Mouse (Mus musculus) thymus, postnatal 25 days (tissue): ENCODE results near the gene Lrrc73.

Source experiments
- DNase-seq: peaks from one replicate; pipeline ENCODE4 v3.0.0; 2022

The Lrrc73 gene

DNA sequence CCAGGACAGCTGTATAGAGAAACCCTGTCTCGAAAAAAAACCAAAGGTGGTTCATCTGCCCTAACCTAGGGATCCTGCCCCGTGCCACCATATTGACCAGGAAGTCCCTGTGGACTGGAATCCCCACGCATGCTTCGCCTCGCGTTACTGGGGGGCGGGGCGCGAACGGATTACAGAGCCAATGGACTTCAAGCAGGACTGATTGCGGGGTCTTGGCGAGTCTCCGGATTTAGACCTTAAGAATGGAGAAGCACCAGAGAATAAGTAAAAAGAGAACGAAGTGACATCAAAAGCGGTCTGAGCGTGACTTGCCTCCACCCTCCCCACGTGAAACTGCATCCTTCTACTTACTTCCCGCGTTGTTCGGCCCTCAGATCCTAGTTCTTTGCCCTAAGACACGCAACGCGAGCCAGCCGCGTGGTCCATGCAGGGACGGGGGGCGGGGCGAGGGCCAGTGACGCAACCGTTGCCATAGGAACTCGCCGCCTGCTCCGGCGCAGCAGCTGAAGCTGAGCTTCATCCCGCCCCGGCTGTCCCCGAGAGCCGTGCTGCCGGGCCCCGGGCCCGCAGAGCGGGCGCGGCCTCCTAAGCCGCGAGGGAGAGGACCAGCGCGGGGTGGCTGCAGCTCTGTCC, at the start of gene Lrrc73:
Gene Lrrc73, plus strand, starts transcription at position 80 of the 633 bp plus-strand sequence.
- DNase-seq, result peak; percentile 87

DNA sequence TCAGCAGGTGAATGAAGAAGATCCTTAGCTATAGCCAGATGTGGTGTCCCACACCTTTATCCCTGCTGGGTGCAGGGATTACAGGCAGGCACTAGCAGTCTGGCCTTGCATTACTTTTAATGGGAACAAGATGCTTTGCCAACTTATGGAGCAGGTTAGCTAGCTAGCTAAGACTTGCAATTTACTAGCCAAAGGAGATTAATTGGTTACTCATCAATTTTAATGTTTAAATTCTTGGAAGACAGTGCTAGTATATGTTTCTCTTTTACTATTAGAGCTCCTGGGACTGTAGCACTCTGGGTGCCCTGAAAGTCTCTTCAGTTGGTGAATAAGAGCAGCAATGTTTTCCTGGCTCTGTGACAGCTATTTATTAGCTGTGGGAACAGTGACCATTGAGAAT, 46.7 kb upstream of the Lrrc73 start:
- no peak for DNase-seq

DNA sequence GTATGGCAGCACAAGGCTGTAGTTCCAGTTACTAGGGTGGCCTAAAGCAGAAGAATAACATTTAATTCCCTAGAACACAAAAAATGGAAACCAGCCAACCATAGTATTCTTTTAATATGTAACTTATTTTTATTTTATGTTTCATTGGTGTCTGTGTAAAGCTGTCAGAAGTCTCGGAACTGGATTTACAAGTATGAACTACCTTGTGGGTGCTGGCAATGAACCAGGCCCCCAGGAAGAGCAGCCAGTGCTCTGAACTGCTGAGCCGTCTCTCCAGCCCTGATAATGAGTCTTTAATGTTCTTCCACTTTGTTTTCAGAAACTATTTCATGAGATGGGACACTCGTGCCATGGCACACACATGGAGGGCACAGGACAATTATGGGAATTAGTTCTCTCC, 42.8 kb upstream of the Lrrc73 start:
- DNase-seq, result no peak

DNA sequence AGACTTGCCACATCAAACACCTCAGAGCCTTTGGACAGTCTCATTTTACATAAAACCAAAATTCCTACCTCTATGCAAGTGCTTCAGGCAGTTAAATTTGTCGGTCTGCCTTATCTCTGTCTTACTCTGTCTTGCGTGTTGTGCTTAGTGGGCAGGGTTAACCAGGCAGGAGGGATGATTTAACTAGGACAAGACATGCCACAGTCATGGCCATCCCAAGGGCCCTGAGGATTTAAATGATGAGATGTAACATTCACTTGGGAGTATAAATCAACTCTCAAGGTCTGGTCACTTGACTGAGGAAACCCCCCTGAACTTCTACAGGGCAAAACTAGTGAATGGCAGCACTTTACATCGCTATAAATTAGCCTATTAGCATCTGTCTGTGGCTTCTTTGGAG, 31.7 kb upstream of the Lrrc73 start:
- DNase-seq, result no peak

DNA sequence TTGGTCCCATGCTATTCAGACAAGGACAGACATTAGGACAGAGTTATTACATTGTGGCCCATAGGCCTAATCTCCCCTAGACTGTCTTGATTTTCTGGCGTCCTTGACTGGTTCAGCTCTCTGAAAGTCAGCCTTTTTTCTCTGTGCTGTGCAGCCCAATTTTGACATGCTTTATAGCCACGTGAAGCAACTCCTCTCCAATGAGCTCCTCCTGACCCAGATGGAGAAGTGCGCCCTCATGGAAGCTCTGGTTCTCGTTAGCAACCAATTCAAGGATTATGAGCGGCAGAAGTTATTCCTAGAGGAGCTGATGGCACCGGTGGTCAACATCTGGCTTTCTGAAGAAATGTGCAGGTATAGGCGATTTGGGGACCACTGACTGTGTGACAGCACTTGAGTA, 25.8 kb upstream of the Lrrc73 start:
- DNase-seq, result no peak

DNA sequence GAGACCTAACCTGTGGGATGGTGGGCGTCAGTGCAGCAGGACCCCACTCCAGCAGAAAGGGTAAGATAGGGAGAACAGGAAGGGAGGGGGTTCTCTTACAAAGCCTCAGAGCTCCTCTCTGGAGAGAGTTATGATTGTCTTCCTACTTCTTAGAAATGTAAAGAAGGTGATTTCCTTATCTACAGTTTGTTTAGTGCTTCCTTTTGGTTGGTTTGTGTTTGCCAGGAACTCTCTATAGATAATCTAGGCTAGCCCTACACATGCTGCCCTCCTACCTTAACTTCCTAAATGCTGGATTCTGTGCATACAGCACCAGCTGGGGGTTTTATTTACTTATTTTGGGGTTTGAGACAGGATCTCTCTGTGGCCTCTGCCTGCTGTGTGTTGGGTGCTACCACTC, 17.3 kb upstream of the Lrrc73 start:
- no peak for DNase-seq

DNA sequence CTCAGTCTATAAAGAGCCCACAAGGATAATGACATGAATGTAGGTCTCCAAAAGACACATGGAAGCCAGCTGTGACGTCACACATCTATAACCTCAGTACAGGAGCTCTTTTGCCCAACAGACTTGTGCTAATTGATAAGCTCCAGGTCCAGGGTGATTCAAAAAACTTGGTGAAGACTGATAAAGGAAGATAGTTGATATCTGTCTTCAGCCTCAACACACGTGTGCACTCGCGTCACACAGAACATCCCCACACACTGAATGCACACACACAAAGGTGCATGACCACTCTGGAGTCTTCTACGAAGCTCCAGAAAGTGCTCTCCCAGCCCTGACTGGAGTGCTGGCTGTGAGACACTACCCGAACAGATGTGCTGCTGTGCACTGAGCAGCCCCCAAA, 16.3 kb upstream of the Lrrc73 start:
- DNase-seq, result no peak

GRCm38 (mm10) chr17:46237480-46237879, 15.9 kb upstream of the Lrrc73 start:
- DNase-seq, result no peak

GRCm38 (mm10) chr17:46239516-46240114, 13.7 kb upstream of the Lrrc73 start:
- no peak for DNase-seq

DNA sequence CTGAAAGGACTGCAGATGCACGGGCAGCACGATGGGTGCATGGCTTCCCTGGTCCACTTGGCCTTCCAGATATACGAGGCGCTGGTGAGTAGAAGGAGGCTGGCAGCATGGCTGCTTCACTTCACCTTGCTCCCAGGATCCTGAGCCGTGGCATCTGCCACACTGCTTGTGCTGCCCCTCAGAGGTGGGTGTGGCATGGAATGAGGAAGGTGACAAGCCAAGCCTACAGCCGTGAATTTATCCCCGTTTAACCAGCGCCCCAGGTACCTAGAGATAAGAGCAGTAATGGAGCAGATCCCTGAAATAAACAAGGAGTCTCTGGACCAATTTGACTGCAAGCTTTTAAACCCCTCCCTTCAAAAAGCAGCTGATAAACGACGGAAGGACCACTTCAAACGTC, 11.9 kb upstream of the Lrrc73 start:
- DNase-seq, result no peak

DNA sequence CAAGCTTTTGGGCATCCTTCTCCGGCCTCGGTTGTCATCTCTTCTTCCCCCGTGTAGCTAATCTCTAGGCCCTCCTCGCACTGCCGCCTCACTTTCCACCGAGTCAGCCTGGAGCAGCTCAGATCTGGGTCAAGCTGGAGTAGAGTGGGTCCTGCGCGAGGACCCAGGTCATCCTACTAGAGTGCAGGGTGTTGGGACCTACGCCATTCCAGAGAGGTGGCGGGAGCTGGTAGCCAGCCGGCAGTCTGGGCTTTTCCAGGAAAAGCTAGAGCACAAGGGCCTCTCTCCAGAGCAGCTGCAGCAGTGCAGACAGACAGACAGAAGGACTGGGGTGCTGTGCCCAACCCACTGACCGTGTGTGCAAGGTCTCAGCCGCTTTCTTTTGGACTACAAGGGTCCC, 11.1 kb upstream of the Lrrc73 start:
- DNase-seq, result no peak

DNA sequence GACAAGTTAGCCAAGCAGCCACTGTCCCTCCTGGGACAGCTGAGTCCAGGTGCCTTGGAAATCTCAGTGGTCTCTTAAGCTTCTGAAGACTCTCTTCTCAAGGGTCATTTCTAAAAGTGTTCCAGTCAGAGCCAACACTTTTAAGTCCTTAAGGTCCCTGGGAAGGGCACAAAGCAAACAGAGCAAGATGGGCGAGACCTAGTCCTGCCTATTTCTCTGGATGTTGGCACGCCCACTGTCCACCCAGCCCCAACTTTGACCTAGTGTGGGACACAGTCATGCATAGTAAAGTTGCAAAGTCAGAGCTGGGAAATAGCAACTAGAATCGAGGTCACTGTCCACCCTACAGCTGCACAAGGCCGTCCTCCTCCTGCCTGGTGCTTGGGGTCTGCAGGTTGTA, 10.3 kb upstream of the Lrrc73 start:
- no peak for DNase-seq

DNA sequence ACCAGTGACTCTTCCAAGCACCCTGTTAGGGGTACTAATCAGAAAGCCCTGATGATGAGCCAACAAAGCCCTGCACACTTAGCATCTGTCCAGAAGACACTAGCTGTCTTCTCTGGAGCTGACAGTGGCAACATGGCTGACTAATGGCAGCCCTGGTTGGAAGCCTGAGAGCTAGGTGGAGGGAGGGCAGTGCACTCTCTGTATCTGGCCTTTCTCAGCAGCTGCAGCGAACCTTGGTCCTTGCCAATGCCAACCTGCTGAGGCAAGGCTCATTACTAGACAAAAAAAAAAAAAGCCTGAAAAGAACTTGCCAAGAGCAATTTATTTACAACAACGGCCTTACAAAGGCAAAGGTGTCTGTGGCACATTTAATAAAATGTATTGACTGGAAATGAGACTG, 9.7 kb upstream of the Lrrc73 start:
- no peak for DNase-seq

GRCm38 (mm10) chr17:46244579-46244978, 8.8 kb upstream of the Lrrc73 start:
- DNase-seq, result no peak

- DNase-seq, result peak; percentile 93
Measured at GRCm38 (mm10) chr17:46247512-46248188, 5.7 kb upstream of the Lrrc73 start, which contains the start of the genes Polr1c and Yipf3. TSS of gene Polr1c (minus strand) at chr17:46248054. TSS of gene Yipf3 (plus strand) at chr17:46248080.

DNA sequence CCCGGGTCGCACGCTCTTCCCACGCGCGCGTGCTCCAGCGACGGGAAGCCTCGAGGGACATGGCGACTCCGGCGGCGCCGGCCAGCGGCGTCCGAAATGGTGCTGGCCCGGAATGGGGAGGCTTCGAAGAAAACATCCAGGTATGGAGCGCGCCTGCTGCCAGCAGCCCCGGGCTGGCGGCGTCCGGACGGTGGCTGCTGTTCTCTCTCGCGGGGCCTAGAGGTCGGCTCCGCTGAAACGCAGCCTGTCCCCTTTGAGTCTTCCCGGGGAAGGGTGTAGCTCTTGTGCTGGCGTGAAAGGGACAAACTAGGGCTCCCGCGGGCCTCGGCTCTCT, 5.2 kb upstream of the Lrrc73 start:
- no peak for DNase-seq

GRCm38 (mm10) chr17:46251174-46251573, 2.2 kb upstream of the Lrrc73 start:
- peak; percentile 26 for DNase-seq

DNA sequence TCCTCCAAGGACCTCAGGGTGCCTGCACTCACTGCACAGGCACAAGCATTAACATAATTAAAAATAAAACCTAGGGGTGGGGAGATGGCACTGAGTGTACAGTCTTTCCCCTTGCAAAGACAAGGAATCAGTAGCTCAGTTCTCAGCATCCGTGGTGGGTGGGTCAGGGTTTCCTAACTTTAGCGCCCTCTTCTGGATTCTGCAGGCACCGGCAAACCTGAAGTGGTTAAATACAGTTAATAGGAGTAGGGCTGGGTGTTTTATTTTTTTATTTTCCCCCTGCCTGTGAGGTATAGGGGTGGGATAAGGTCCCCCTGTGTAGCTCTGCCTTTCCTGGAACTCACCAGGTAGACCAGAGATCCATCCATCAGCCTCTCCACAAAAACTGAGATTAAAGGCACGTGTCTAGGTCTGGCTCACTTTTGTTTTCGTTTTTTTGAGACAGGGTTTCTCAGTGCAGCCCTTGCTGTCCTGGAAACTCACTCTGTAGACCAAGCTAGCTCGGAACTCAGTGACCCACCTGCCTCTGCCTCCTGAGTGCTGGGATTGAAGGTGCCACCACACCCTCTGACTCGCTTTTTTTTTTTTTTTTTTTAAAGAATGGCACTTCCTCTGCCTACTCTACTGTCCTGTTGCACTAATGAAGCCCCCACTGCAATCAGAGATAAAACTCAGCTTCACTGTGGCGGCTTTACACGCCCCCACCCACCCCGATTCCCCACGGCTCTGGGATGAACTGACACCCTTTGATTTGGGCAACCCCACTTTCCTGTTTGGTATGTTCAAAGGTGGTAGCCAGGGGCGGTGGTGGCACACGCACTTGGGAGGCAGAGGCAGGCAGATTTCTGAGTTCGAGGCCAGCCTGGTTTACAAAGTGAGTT, 520 bp upstream of the Lrrc73 start:
- DNase-seq, result peak; percentile 47

GRCm38 (mm10) chr17:46254106-46254505, 775 bp downstream of the Lrrc73 start:
- no peak for DNase-seq

GRCm38 (mm10) chr17:46255147-46255546, 1.8 kb downstream of the Lrrc73 start:
- DNase-seq, result no peak

GRCm38 (mm10) chr17:46258279-46259053, 5.1 kb downstream of the Lrrc73 start:
- no peak for DNase-seq

DNA sequence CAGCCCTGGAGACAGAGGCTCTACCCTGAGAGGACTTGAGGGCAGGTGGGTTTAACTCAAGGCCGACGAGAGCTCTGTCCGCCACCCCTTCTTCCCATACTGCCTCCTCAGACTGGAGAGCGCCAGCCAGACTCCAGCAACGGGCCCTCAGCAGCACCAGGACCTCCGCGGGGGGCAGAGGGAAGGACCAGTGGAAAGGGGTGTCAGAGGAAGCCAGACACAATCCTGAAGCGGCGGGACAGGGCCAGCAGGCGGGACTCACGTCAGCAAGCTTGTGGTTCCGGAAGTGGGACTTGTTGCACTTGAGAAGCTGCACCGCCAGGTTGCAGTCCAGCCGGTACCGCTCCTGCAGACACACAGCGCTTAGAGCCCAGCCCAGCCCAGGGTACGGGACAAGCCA, 6.3 kb downstream of the Lrrc73 start:
- no peak for DNase-seq
